Mouse (Mus musculus) common myeloid progenitor, adult 5-6 weeks (primary cell): ENCODE results near the gene Nup205. TPM values are rescaled to one million over a fixed set of nuclear protein-coding genes. Genes with fewer than 3 reads are reported as not detected.
A peak's percentile ranks its signal among the peaks of the same experiment; 100 is the strongest.
"Not testable (repeated sequence)": the region's sequence is repeated elsewhere in the genome, so short reads cannot be mapped to it uniquely, and the experiment has no call there.

ENCODE experiments used
- ATAC-seq: replicated peaks from 2 replicates; pipeline ENCODE4 v1.8.0; 2016; ENCODE audit warnings: low read depth, mild to moderate bottlenecking, moderate TSS enrichment, inconsistent platforms; ENCODE audit not compliant: poor library complexity, severe bottlenecking
- total RNA-seq: library from RNA; stranded (forward); fragments of 200-1000, 187-1606 nt; gene quantifications from 2 replicates; pipeline ENCODE4 v1.2.3, GENCODE M21; 2017

Gene Nup205
- 105 and 108 TPM in 2 replicates for total RNA-seq

GRCm38 (mm10) chr6:35176979-35177649 is at the start of gene Nup205:
TSS of gene Nup205 (plus strand) at chr6:35177421.
- peak; percentile 88 for ATAC-seq

- ATAC-seq, result 0 out of 2 replicates have a peak, but pooled peaks have one; percentile 6
Measured at GRCm38 (mm10) chr6:35132806-35133205, 44.4 kb upstream of the Nup205 start.

DNA sequence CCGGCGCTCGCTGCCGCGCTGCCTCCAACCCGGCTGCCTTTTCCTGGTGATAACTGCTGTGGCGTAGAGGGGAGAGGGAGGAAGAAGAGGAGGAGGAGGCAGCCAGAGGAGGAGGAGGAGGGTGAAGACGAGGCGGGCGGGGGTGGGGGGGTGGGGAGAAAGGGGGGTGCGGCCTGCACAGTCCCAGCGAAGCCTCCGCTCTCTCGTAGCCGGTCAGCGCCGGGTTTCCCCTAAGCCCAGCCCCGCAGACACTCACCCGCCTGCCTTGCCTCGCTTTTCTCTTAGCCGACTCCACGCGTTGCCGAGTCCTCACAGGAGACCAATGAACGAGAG is 44.0 kb upstream of the Nup205 start:
- peak; percentile 50 for ATAC-seq

DNA sequence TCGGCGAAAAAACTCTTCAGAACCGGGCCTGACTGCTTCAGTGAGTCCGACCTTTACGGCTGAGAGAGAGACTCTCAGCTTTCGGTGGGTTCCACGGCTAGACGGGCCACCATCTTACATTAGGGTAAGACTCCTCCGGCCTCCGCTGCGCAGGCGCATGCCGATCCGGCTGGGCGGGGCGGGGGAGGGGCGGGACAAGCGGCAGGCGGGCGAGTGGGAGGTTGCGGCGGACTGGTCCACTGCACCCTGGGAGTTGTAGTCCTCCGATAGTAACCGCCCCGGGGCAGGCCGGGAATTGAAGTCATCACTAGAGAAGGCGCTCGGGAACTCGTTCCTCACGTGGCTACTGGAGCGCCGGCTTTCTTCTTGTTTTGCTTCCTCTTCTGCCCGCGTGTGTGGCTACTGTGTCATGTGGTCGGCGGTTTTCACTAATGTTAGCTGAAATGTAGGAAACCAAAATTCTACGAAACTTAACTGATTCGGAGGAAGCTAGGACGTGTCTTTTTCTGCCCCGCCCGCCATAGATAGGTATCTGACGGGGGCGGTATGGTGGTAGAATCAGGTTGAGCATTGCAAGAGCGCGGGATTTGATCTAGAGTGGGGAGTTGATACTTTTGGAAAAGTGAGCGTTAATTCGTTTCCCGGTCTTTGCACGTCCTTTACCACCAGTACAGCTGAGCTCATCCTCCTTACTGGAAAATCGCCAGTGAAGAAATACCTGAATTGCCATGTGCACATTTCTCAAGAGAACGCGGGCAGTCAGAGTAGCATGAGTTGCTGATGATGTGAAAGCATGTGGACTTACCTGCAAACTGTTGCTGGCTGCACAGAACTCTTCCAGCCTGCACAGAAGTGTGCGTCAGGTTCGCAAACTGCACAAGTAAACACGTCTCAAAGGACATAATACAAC is 43.4 kb upstream of the Nup205 start, which contains the start of gene Cnot4:
Gene Cnot4, minus strand, starts transcription at position 146 of the 910 bp plus-strand sequence.
- peak; percentile 92 for ATAC-seq

DNA sequence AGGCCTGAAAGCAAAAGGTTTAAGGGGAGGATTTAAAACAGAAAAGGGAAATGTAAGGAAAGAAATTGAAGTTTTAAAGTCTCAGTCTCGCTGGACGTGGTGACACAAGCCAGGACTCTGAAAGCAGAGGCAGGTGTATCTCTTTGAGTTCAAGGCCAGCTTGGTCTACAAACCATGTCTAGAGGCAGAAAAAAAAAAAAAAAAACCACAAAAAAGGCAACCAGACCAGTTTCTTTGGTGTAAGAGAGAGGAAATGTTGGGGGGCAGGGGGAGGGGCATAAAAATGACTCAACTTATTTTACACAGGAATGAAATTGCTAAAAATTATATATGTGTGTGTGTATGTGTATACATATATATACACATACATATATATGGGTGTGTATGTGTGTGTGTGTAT is 42.4 kb upstream of the Nup205 start:
- no peak for ATAC-seq

GRCm38 (mm10) chr6:35140351-35140750 is 36.9 kb upstream of the Nup205 start:
- ATAC-seq, result no peak

DNA sequence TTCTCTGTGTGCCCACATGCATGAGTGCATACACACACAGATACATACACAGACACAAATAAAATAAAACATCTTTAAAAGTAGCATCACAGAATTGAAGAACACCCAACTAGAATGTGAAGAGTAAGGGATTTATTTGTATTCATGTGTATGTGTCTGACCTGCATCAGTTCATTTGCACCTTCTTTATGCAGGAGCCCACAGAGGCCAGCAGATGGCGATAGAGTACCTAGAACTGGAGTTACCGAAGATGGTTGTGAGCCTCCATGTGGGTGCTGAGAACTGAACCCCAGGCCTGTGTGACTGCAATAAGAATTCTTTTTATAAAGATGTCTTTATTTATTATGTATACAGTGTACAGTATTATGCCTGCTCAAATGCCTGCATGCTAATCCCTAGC is 31.7 kb upstream of the Nup205 start:
- ATAC-seq, result no peak

GRCm38 (mm10) chr6:35147726-35148422 is 29.3 kb upstream of the Nup205 start:
- ATAC-seq, result peak; percentile 52; the same call in 1 of the 2 replicates

DNA sequence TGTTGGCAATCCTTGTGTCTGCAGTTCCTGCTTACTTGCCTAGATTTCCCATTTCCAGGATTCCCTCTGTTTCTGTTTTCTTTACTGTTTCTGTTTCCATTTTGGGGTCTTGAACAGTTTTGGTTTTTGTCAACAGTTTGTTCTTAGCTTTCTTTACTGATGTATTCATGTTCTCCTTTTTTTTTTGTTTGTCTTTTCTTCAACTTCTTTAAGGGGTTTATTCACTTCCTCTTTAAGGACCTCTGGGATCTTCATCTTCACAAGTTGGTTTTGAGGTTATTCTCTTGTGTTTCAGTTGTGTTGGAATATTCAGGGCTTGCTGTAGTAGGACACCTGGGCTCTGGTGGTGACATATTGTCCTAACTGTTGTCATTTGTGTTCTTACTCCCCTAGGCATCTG is 22.7 kb upstream of the Nup205 start:
- 0 out of 2 replicates have a peak, but pooled peaks have one; percentile 47 for ATAC-seq

- ATAC-seq, result no peak
Measured at GRCm38 (mm10) chr6:35169250-35169649, 8.0 kb upstream of the Nup205 start.

DNA sequence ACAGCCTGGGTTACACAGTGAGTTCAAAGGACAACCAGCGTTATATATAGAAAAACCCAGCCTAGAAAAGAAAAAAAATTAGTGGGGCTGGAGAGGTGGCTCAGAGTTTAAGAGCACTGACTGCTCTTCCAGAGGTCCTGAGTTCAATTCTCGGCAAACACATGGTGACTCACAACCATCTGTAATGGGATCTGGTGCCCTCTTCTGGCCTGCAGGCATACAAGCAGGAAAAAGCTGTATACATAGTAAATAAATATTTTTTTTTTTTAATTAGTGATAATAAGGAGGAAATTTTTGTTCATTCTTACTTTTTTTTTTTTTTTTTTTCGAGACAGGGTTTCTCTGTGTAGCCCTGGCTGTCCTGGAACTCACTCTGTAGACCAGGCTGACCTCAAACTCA is 5.2 kb upstream of the Nup205 start:
- not testable (repeated sequence) for ATAC-seq

DNA sequence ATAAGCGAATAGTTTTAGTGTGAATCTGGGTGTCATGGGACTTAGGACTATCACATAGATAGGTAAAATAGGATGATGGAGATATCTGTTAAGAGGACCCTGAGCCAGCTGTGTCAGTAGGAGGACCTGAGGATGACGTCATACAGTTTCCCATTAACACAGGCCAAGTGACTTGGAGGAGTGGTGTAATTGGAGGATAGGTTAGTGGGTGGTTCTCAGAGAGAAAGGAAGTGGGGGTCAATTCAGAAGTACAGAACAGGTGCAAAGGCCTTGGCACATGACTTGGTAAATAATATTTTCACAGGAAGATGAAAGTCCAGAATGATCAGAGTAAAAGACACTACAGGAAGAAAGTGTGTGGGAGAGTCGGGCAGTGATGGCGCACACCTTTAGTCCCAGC is 4.0 kb upstream of the Nup205 start:
- no peak for ATAC-seq

GRCm38 (mm10) chr6:35177650-35178272 is 540 bp downstream of the Nup205 start:
- ATAC-seq, result peak; percentile 60

DNA sequence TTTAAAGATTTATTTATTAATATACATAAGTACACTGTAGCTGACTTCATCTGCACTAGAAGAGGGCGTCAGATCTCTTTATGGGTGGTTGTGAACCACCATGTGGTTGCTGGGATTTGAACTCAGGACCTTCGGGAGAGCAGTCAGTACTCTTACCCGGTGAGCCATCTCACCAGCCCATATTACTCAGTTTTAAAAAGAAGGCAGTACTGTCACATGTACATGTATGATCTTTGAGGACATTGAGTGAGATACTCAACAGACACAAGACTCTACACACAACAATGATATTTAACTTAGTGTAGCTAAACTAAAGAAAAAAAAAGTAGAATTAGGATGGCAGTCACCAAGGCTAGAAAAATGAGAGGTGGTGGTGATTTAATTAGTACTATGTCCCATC is 2.1 kb downstream of the Nup205 start:
- ATAC-seq, result not testable (repeated sequence)

DNA sequence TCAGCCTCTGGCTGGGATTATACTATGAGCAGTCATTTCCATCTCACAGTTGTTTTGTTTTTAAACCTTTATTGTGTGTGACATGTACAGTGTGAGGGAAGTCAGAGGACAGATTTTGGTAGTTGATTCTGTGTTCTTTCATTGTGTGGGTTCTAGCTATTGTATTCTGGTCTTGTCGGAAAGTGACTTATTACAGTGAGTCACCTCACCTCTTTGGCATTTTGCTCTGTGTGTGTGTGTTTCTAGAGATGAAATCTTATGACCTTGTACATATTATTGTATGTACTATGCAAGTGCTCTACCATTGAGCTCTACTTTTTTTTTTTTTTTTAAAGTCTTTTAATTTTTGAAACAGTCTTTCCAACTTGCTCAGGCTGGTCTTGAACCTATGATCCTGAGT is 7.6 kb downstream of the Nup205 start:
- ATAC-seq, result no peak

DNA sequence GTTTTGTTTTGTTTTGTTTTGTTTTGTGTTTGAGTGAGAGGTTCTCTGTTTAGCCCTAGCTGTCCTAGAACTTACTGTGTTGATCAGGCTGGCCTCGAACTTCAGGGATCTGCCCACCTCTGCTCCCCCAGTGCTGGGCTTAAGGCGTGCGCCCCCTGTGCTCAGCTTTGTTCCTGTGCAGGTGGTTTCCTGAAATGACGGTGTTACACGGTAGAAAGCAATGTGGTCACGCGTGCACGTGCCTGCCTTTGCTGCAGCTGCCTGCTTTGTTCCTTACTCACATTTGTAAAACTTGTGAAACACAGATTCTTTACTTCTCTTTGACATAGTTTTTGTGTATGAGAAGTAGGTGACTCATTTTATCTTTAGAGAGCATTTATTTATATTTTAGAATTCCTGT is 14.0 kb downstream of the Nup205 start:
- ATAC-seq, result no peak

DNA sequence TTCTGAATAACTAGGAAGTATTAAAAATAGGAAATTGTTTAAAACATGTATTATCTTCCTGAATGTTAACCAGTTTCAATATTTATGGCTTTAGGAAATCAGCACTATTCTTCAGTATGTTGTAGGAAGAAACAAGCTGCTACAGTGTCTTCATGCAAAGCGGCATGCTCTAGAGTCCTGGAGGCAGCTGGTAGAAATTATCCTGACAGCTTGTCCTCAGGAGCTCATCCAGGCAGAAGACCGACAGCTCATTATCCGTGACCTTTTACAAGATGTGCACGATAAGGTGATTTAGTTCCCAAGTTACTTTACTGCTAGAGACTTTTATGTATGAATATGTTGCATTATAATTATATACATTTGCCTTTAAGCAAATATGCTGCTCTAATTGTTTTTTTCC is 48.5 kb downstream of the Nup205 start:
- no peak for ATAC-seq

- ATAC-seq, result no peak
Measured at GRCm38 (mm10) chr6:35229415-35229814, 52.2 kb downstream of the Nup205 start.

DNA sequence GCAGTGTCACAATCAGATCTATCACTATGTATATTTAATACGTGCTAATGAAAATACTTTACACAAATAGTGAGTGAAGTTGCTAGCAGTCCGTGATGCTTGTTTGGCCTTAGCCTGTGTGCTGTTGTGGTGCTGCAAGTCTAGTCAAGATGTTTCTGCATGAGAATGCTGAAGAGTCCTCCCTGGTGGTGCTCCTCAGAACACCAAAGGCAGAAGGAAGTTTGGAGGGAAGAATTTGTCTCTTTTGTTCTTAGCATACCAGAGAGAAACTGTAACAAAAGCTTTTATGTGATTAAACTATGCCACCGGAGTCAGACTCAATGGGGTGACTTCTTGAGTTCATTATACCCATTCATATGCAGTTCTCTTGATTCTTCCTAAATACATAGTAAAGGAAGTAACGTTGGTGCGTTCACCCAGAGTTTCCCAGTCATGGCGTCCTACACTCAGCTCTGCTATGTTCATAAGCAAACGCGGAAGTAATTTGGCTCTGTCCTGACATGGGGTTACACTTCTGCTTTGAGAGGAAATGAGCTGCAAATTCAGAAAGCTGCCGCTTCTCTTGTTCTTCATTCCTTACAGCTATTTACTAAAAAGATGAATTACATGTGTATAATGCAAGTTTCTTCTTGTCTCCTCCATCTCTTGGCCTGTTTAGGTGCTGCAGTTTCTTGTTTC is 59.0 kb downstream of the Nup205 start:
- ATAC-seq, result no peak

- ATAC-seq, result no peak
Measured at GRCm38 (mm10) chr6:35243252-35243651, 66.0 kb downstream of the Nup205 start.
